Mouse (Mus musculus) kidney, adult 2 months (tissue): ENCODE data around the gene Edem3.

Source experiments
- CTCF ChIP-seq: fragments of 200-500 bp; conservative IDR thresholded peaks from 2 replicates; pipeline ENCODE4 v1.5.1; 2011; ENCODE audit warnings: low read depth, mild to moderate bottlenecking, control low read depth, low read length, moderate library complexity, mixed read lengths; ENCODE audit not compliant: insufficient read depth, insufficient read length
- POLR2A ChIP-seq: fragments of 200-500 bp; IDR thresholded peaks from one replicate; pipeline ENCODE4 v1.6.1; 2011; ENCODE audit warnings: low read depth, low read length, control low read depth

DNA sequence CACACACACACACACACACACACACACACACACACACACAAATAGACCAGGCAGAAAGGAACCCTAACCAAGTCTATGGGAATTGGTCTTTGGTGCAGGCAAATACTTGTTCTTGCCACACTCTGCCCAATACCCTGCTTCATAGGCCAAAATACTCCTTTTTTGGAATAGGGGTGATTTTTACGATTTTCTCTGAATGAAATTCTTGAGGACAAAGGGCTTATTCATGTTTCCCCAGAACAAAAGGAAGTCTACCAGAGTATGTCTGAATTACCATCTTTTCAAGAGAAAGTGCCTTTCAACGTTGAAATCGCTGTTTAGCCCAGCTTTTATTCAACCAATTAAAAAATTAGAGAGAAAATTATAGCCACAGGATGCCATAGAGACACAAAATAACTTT is 96.8 kb downstream of the Edem3 start:
- TF ChIP-seq CTCF: no peak
- no peak for TF ChIP-seq POLR2A
